Mouse (Mus musculus) olfactory bulb, adult 2 months (tissue): ENCODE data around the gene Ptprn. TPM values are rescaled to one million over a fixed set of nuclear protein-coding genes. Genes with fewer than 3 reads are reported as not detected.
A peak's percentile ranks its signal among the peaks of the same experiment; 100 is the strongest.

ENCODE experiments used
- H3K27ac ChIP-seq: fragments of 200-500 bp; 2 replicates; pipeline ENCODE4 v1.5.1; 2012; ENCODE audit warnings: low read depth, low read length; ENCODE audit not compliant: insufficient read depth
- H3K4me1 ChIP-seq: fragments of 200-500 bp; 2 replicates; pipeline ENCODE4 v1.6.1; 2012; ENCODE audit warnings: low read length; ENCODE audit not compliant: control insufficient read depth, insufficient read depth
- H3K4me3 ChIP-seq: fragments of 200-500 bp; 2 replicates; pipeline ENCODE4 v1.5.1; 2012; ENCODE audit warnings: mild to moderate bottlenecking, low read depth, low read length, moderate library complexity; ENCODE audit not compliant: insufficient read depth
- CTCF ChIP-seq: fragments of 200-500 bp; IDR thresholded peaks from 2 replicates; pipeline ENCODE4 v1.5.1; 2012; ENCODE audit warnings: low read depth, mild to moderate bottlenecking, low read length, moderate library complexity; ENCODE audit not compliant: insufficient read depth
- POLR2A ChIP-seq: fragments of 200-500 bp; IDR thresholded peaks from 2 replicates; pipeline ENCODE4 v1.6.1; 2012; ENCODE audit warnings: mild to moderate bottlenecking, low read depth, low read length, moderate library complexity; ENCODE audit not compliant: insufficient read depth
- WGBS: fragments of 180-500 bp; shearing (Covaris S2); methylation state at CpG from one replicate; pipeline ENCODE4 v1.1.7; 2018; 5-methylcytosine and 5-hydroxymethylcytosine counted together
- polyA plus RNA-seq: library from polyadenylated mRNA; stranded (reverse); fragments of >200 nt; gene quantifications from 2 replicates; pipeline ENCODE4 v1.2.4, GENCODE M21; 2012; ENCODE audit warnings: low replicate concordance; ENCODE audit not compliant: missing spikeins, insufficient read depth, insufficient read length

Gene Ptprn
- polyA plus RNA-seq, 1 experiment, result not detected

DNA sequence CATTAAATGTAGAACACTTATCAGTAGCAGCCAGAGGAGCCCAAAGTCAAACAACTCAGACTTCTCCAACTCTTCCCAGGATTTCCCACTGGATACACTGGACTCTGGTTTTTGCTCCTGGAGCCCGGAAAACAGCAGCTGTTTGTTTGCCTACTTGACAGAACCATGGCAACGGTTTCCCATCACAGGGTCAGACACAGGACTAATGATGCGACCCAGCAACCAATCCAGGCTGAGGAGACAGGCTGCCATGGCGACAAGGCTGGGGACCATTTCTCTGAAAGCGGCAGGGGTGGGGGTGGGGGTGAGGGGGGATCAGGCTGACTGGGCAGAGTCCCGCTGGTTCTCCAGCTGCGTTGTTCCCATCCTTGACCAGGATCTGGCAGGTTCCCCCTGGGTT, 25.1 kb upstream of the Ptprn start:
- TF ChIP-seq CTCF, result no peak
- TF ChIP-seq POLR2A, result no peak
- Histone ChIP-seq H3K4me3 (no peak overlapping the region), H3K4me1 (peaks cover 32% of the 10 kb centered on the region), H3K27ac (peak overlapping the region; percentile 50)
- WGBS, result 8% methylated on average over 7 of the region's 7 CpGs

DNA sequence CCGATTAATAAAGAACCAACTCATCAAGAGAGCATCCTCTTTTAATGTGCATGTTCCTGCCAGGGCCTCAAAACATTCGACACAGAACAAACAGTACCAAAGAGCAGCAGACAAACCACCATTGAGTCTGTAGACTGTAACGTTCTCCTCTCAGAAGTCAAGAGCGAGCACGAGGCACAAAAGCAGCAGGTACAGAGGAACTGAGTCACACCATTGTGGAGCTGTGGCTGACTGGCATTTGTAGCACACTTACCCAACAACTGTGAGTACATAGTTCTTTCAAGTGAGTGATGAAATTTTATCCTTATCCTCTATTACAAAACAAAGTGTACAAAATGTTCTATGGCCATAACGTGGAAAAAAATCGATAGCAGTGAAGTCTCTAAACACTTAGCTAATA, 20.6 kb upstream of the Ptprn start:
- WGBS, result 82% methylated on average over 7 of the region's 7 CpGs
- no peak for TF ChIP-seq CTCF
- no peak for TF ChIP-seq POLR2A
- Histone ChIP-seq H3K27ac (no peak overlapping the region), H3K4me1 (peaks cover 8% of the 10 kb centered on the region), H3K4me3 (no peak overlapping the region)

DNA sequence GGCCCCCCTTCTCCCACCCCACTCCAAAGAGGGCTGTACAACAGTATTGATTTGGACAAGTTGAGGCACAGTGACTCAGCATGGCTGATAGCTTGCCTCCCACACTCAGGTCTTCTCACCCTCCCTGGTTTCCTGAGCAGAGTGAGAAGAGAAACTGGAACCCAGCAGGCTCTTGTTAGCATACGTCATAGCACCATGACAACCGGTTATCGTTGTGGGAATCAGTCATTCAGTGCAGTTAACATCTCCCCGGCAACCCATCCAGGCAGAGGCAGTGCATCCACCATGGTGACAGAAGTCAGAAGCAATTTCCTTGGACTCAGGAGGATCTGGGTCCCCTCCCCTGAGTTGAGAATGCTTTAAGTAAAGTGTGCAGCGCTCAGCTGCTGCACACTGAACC, 18.7 kb upstream of the Ptprn start:
- H3K4me3 ChIP-seq, result no peak overlapping the region
- 44% methylated on average over 5 of the region's 5 CpGs for WGBS
- TF ChIP-seq CTCF, result no peak
- TF ChIP-seq POLR2A, result no peak
- H3K27ac ChIP-seq, result no peak overlapping the region
- peaks cover 4% of the 10 kb centered on the region for H3K4me1 ChIP-seq

DNA sequence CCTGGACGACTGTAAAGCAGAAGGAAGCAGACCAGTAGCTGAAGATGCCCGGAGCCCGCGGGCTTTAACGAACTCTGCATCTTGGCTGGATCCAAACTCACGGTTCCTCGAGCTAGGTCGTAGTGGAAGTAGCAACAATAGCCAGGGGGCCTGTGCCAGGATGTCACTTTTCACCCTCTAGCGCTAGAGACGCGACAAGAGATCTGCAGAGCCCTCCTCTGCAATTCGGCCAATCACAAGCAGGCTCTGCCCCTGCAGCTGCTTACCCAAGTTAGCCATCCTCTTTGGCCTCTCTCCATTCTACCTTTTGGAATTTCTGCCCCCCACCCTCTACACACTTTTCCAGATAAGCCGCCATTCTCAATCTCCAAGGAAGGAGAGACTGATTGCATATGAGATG, 13.9 kb upstream of the Ptprn start, which contains the start of gene Resp18:
TSS of gene Resp18 (minus strand) at position 188 of the 400 bp plus-strand sequence.
- WGBS, result 9% methylated on average over 13 of the region's 13 CpGs

DNA sequence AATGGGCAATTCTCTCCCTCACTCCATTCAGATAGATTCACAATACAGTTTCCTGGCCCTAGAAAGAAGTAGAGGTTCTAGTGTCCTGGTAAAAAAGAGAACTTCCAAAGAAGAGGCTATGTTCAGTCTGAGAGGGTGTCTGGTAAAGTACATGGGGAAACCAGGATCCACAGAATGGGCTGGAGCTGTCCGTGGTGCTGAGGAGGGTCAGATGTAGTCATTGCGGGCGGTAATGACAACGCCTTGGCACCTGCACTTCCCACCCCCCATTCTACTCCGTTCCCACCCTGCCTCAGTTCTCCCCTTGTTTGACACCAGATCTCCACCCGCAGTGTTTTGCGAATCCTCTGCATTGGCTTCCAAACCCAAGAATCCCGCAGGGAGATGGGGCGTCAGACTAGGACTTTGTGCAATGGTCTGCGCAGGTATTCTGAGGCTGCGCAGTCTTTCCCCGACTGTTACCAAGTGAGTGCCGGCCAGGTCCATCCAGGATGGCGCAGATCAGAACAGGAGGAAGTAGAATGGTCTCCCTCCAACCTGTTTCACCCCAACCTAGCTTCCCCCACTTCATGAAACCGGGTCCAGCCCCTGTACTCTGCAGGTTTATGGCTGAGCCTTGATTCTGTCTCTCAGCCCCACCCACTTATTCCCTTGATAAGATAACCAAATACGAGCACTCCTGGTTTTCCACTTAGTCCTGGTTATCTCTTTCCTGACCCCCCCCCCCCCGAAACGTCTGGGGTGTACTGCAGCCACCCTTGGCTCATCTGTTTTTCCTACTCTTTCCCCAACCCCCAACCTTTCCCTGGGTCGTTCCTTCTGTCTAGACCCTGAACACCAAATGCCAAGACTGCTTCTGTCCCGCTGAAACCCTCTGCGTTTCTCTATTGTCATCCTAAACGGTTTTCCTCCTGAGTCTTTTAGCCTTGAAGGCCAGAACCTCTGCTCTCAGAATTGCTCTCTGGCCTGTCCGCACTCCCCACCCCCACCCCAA, 13.2 kb upstream of the Ptprn start:
- H3K4me1 ChIP-seq, result peaks cover 9% of the 10 kb centered on the region
- 3% methylated on average over 23 of the region's 23 CpGs for WGBS
- no peak for TF ChIP-seq POLR2A
- TF ChIP-seq CTCF, result no peak
- no peak overlapping the region for H3K27ac ChIP-seq
- peak overlapping the region; percentile 42 for H3K4me3 ChIP-seq

More for the DNA sequence above, 13.9 kb upstream of the Ptprn start, which contains the start of gene Resp18:
- Histone ChIP-seq H3K27ac (no peak within 1 kb of the TSS), H3K4me1 (peaks cover 9% of the 10 kb centered on the region), H3K4me3 (peak within 1 kb of the TSS; percentile 42)
- TF ChIP-seq POLR2A (no peak), CTCF (no peak)

DNA sequence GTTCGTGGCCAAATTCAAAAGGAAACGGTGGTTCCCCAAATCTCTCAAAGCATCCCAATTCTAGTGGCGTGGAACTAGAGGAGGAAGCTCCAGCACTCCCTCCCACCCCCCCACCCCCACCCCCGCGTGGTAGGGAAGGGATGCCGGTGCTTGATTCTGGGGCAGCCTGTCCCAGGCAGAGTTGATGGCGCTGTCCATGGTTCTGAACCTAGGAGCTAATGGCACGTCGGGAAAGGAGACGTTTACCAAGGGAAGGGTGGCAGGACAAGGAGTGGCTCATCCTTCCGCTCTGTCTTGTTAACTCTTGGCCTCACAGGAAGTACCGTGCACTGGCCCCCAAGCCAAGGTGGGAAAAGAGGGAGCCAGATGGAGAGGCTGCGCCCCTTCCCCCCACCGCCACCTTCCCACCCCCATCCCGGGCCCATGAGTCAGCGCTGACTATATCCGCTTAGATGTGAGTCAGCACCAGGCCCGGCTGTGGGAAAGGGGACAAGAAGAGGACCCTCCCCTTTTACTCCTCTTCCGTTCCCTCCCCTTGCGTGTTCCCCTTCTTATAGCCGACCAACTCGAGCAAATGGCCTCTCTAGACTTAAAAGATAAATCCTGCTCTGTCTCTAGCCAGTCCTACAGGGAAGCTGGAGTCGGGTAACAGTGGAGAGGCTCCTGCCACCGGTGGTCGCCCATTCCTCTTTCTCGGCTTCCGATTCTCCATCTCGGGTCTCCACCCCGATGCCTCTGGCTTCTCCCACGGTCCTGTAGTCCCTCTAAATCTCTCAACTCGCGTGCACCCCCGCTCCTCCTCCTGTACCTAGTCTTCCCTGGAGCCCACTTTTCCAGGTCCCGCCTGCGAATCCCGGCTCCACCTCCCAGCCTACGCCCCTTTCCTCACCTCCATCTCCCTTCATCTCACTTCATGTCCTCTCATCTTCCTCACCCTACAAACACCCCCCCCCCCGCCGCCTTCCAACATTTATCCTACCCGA, 1.0 kb downstream of the Ptprn start:
- WGBS, result under 1% methylated on average over 40 of the region's 40 CpGs
- H3K27ac ChIP-seq, result peak overlapping the region; percentile 95
- H3K4me1 ChIP-seq, result peaks cover 4% of the 10 kb centered on the region
- 0 out of 2 replicates have a peak, but pooled peaks have one; percentile 8 for TF ChIP-seq POLR2A
- no peak for TF ChIP-seq CTCF
- H3K4me3 ChIP-seq, result peak overlapping the region; percentile 87

DNA sequence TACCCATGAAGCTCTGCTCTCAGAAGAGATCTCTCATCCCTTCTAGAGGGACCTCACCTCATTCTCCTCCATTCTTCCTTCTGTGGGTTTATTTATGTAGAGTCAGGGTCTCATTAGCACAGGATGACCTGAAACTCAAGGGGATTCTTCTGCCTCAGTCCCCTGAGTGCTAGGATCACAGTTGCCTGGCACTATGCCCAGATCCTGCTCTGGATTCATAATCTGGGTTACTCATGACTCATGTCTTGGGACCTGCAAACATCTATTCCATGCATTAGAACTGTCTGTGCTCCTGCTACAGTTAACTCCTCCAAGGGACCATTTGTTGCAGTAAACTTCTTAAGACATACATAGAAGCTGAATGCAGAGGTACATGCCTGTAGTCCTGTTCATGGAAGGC, 3.0 kb downstream of the Ptprn start:
- peaks cover 4% of the 10 kb centered on the region for H3K4me1 ChIP-seq
- H3K27ac ChIP-seq, result no peak overlapping the region
- H3K4me3 ChIP-seq, result no peak overlapping the region
- no peak for TF ChIP-seq CTCF
- TF ChIP-seq POLR2A, result no peak

DNA sequence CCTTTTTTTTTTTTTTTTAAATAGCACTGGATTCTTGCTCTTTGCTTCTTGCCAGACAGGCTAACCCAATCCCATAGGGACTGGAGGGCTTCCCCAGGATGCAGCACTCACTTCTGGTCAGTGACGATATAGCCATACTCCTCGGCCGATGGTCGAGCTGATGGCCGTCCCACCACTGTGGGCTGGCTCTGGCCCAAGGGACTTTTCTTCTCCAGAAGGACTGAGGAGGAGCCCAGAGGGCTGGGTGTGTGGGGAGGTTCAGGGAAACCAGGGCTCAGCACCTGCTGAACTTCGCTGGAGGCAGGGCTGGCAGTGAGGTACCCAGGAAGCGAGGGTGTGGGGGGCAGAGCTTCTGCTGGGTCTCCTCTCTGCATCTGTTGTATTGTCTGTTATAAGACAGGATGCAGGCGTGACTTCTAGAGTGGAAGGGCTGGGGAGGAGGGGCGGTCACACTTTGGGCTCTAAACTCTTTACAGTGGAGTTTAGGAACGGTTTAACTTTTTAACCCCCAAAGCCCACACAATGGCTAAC, 8.7 kb downstream of the Ptprn start:
- H3K4me3 ChIP-seq, result no peak overlapping the region
- peaks cover 21% of the 10 kb centered on the region for H3K4me1 ChIP-seq
- 69% methylated on average over 10 of the region's 10 CpGs for WGBS
- no peak for TF ChIP-seq POLR2A
- no peak overlapping the region for H3K27ac ChIP-seq

DNA sequence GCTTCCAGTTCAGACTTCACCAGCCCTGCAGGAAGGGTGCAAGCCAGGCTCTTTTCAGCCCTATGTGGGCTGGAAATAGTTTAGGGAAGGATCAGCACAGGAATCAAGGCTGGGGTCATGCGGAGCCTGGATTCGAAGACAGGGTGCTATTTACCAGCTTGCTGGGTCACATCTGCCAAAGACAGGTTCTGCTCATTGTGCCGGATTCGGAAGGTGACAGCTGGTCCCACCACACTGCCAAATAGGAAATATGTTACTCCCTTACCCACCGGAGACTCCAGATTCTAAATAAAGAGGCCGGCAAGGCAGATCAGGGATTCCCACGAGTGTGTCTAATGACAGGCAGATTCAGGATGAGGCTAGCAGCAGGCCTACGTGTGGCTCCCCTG, 9.7 kb downstream of the Ptprn start:
- Histone ChIP-seq H3K4me1 (peaks cover 21% of the 10 kb centered on the region), H3K27ac (no peak overlapping the region), H3K4me3 (no peak overlapping the region)
- WGBS, result 54% methylated on average over 8 of the region's 8 CpGs
- TF ChIP-seq POLR2A, result no peak
- TF ChIP-seq CTCF, result no peak
